Comparison of ENCODE assay signal across 25 mouse cellular contexts in genomic region chr9:96517429-96517828, GRCm38 (mm10). TPM values are rescaled to one million over a fixed set of nuclear protein-coding genes. Genes with fewer than 3 reads are reported as not detected.
A peak's percentile ranks its signal among the peaks of the same experiment; 100 is the strongest.
DNase-seq lines count a peak whose midpoint lies in the region; ATAC-seq lines count a peak whose summit lies in the region.
"Had no signal": no experiment of that assay in that cellular context is flagged by ENCODE, and none has a peak within 500 bp of the region (broad histone marks: within the 10 kb centered on the region; RNA-seq: fewer than 3 reads in every experiment).

No protein-coding gene starts in this region.

- no peak overlapping the region for H3K27ac ChIP-seq in liver, embryonic 11.5 days (ENCODE audit: low read depth, low read length)
- H3K27ac ChIP-seq in hindbrain, embryonic 14.5 days = no peak overlapping the region
- H3K27ac ChIP-seq: gastrocnemius, adult 2 months; hindbrain, embryonic 12.5 days; limb, embryonic 10.5 days had no signal

- intact Hi-C loops in left cerebral cortex, postnatal 10 days (cut with DNase I) = no loop called here

- H3K4me3 ChIP-seq in liver, embryonic 11.5 days (ENCODE audit: low read depth, low read length) = no peak overlapping the region
- H3K4me3 ChIP-seq in hindbrain, embryonic 14.5 days (replicated peaks; ENCODE audit: low read length) = no peak overlapping the region
- H3K4me3 ChIP-seq: erythroblast, embryonic 14.5 days; gastrocnemius, adult 2 months; hindbrain, embryonic 12.5 days; limb, embryonic 10.5 days had no signal

- DNase-seq in liver = peak; percentile 44
- DNase-seq in liver, embryonic 11.5 days (ENCODE audit: low spot score) = no peak
- peak; percentile 9 to 19 for DNase-seq in thymus, postnatal 36 days
- no peak for DNase-seq in ovary, postnatal 10 days (ENCODE audit: low spot score)
- no peak for DNase-seq in hindbrain, embryonic 14.5 days (ENCODE audit: low spot score)
- no peak for DNase-seq in left cerebral cortex, postnatal 10 days (ENCODE audit: extremely low spot score in 1 of 2, low spot score in 2 of 2)
- DNase-seq: cerebellum, adult 11-12 months; cerebellum, postnatal 36 days; gastrocnemius, adult 2 months; heart, adult 18-20 months; lung, adult 18-20 months; midbrain, embryonic 14.5 days; spleen, adult 18-20 months had no signal

- H3K9ac ChIP-seq in liver, embryonic 11.5 days (ENCODE audit: low read depth, low read length) = no peak overlapping the region
- no peak overlapping the region for H3K9ac ChIP-seq in hindbrain, embryonic 14.5 days
- H3K9ac ChIP-seq: hindbrain, embryonic 12.5 days had no signal

- no peaks in the 10 kb centered on the region for H3K9me3 ChIP-seq in liver, embryonic 11.5 days (ENCODE audit: control insufficient read depth, low read length)
- H3K9me3 ChIP-seq in hindbrain, embryonic 14.5 days (ENCODE audit: control insufficient read depth, low read length) = no peaks in the 10 kb centered on the region
- H3K9me3 ChIP-seq: hindbrain, embryonic 12.5 days; limb, embryonic 10.5 days had no signal

- WGBS in liver, embryonic 11.5 days = 24% methylated on average over 4 of the region's 4 CpGs
- WGBS in hindbrain, embryonic 14.5 days = 35% methylated on average over 4 of the region's 4 CpGs

- peaks cover 20% of the 10 kb centered on the region for H3K4me1 ChIP-seq in liver, embryonic 11.5 days (replicated peaks; ENCODE audit: control insufficient read depth, insufficient read depth, low read length)
- H3K4me1 ChIP-seq in hindbrain, embryonic 14.5 days (replicated peaks; ENCODE audit: control insufficient read depth, insufficient read depth, low read length) = no peaks in the 10 kb centered on the region
- H3K4me1 ChIP-seq: hindbrain, embryonic 12.5 days; limb, embryonic 10.5 days had no signal

- H3K27me3 ChIP-seq in liver, embryonic 11.5 days (replicated peaks; ENCODE audit: control insufficient read depth, insufficient read depth, low read length) = no peaks in the 10 kb centered on the region
- H3K27me3 ChIP-seq in hindbrain, embryonic 14.5 days (ENCODE audit: control insufficient read depth, insufficient read depth, low read length) = no peaks in the 10 kb centered on the region
- H3K27me3 ChIP-seq: hindbrain, embryonic 12.5 days had no signal

- no peak for ATAC-seq in liver, embryonic 11.5 days (replicated peaks; ENCODE audit: low FRiP score)
- peak; percentile 52 for ATAC-seq in common myeloid progenitor, adult 5-6 weeks (replicated peaks; ENCODE audit: low read depth, poor library complexity, severe bottlenecking)
- peak; percentile 95 for ATAC-seq in megakaryocyte, adult 5-6 weeks (ENCODE audit: poor library complexity, severe bottlenecking)
- ATAC-seq in hindbrain, embryonic 14.5 days (ENCODE audit: low FRiP score) = no peak
- ATAC-seq: forebrain, embryonic 16.5 days; intestine, embryonic 16.5 days had no signal

- no peaks in the 10 kb centered on the region for H3K36me3 ChIP-seq in liver, embryonic 11.5 days (ENCODE audit: control insufficient read depth, insufficient read depth, low read length)
- no peaks in the 10 kb centered on the region for H3K36me3 ChIP-seq in hindbrain, embryonic 14.5 days (replicated peaks; ENCODE audit: control insufficient read depth, insufficient read depth)
- H3K36me3 ChIP-seq: hindbrain, embryonic 12.5 days; limb, embryonic 10.5 days had no signal

- no peak overlapping the region for H3K4me2 ChIP-seq in liver, embryonic 11.5 days
- H3K4me2 ChIP-seq in hindbrain, embryonic 14.5 days (replicated peaks) = no peak overlapping the region
- H3K4me2 ChIP-seq: hindbrain, embryonic 12.5 days had no signal

RNA-seq across cellular contexts. Expression of gene Gm28729, which starts 7.6 kb away (rescaled TPM):
- not detected in 2 replicates for polyA plus RNA-seq in liver, embryonic 11.5 days (2014; fragmentation: Nextera tagmentation; extraction: Ambion mirVana)
- not detected in 2 replicates for total RNA-seq in common myeloid progenitor, adult 5-6 weeks (2017)
- total RNA-seq in megakaryocyte, adult 5-6 weeks (2015) = 0.42 TPM in 1 of 2 replicates, not detected in the other
- total RNA-seq in megakaryocyte, adult 5-6 weeks (2017) = 0.20 TPM in 1 of 2 replicates, not detected in the other
- polyA plus RNA-seq in hindbrain, embryonic 14.5 days (2014; fragmentation: Nextera tagmentation; extraction: Ambion mirVana) = 0.17 and 0.44 TPM in 2 replicates
- not detected for total RNA-seq in left cerebral cortex, postnatal 10 days (2021)
- total RNA-seq: gastrocnemius, adult 2 months; heart, adult 18-20 months had no signal
- polyA plus RNA-seq: C2C12; embryonic facial prominence, embryonic 11.5 days; erythroblast, embryonic 14.5 days; heart, embryonic 16.5 days; intestine, embryonic 16.5 days; kidney, embryonic 16.5 days; limb, embryonic 10.5 days; midbrain, embryonic 14.5 days; stomach, embryonic 14.5 days had no signal

RNA-seq across cellular contexts. Expression of gene Rnf7, which starts 39.0 kb away (rescaled TPM):
- 172 and 173 TPM in 2 replicates for polyA plus RNA-seq in liver, embryonic 11.5 days (2014; fragmentation: Nextera tagmentation; extraction: Ambion mirVana)
- total RNA-seq in common myeloid progenitor, adult 5-6 weeks (2017) = 43.0 and 54.9 TPM in 2 replicates
- total RNA-seq in megakaryocyte, adult 5-6 weeks (2015) = 88.1 and 98.8 TPM in 2 replicates
- 34.4 and 35.8 TPM in 2 replicates for total RNA-seq in megakaryocyte, adult 5-6 weeks (2017)
- polyA plus RNA-seq in hindbrain, embryonic 14.5 days (2014; fragmentation: Nextera tagmentation; extraction: Ambion mirVana) = 250 and 268 TPM in 2 replicates
- total RNA-seq in left cerebral cortex, postnatal 10 days (2021) = 10 to 100 TPM; 52.9 to 53.1 TPM

Comparison
In these comparisons a context has a peak if more than half of its experiments do, and no peak if none do; other contexts are left out.
1. DNase-seq: peak in liver (single experiment) and thymus, postnatal 36 days (2 of 2); none in liver, embryonic 11.5 days (single experiment), ovary, postnatal 10 days (single experiment), hindbrain, embryonic 14.5 days (single experiment) and left cerebral cortex, postnatal 10 days (0 of 2).
2. ATAC-seq: peak in common myeloid progenitor, adult 5-6 weeks (single experiment) and megakaryocyte, adult 5-6 weeks (single experiment); none in liver, embryonic 11.5 days (single experiment) and hindbrain, embryonic 14.5 days (single experiment).